Mouse (Mus musculus): ENCODE data around the gene Acadvl. TPM values are rescaled to one million over a fixed set of nuclear protein-coding genes. Genes with fewer than 3 reads are reported as not detected.

The Acadvl gene
- polyA plus RNA-seq, 1 experiment: 308 TPM

DNA sequence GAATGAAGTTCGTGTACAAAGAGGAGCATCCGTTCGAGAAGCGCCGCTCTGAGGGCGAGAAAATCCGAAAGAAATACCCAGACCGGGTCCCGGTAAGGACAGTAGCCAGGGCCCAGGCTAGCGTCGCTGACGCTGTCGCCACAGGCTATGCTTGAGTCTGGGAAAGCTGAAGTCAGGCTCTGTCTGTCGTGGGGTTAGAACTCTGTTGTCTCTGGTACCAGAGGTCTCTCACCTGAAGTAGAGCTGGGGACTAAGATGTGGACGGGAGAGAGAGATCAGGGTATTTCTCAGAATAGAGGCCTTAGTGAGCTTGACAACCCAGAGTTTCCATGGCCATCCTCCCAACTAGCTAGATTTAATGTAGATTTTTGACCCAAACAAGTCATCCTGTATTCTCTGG lies 23.5 kb downstream of the Acadvl start:
- WGBS: 1% methylated on average over 15 of the region's 15 CpGs

DNA sequence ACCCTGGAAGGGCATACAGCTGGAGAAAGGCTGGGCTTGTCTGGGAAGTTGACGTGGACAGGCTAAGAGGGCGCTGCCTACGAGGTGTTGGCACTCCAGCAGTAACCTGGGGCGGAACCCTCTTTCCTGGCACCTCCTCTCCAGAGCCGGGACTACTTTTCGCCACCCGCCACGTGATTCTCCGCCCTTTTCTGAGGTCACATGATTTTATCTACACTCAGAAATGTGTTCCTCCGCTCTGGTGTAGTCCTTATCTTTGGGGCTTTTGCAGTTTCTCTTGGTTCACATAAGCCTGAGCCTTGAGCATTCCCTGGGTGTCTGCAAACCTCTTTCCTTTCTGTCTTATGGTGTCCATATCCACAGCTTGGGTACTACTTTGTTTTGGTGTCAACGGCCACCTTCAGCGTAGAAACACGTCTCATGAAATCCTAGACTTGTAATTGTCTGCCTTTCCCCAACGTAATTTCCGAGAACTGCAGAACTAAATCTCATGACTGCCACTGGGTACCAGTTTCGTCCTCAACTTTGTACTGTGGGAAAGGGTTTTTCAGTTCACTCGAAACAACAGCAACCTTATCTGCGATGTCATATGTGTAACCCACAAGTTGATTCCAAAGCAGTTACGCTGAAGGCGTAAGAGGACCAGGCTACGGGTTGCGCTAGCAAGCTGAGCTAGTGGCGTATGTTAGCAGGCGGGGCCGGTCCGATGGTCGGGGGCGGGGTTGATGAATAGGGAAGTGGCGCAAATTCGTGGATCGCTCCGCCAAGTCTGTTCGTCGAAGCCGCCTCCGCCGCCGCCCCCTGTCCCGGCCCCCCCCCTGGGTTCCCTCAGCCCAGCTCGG lies 24.1 kb downstream of the Acadvl start, which contains the start of gene Gabarap:
Gabarap (plus strand) TSS at position 294 of the 842 bp plus-strand sequence.
- peak; percentile 99 for DNase-seq
- peaks cover 4% of the 10 kb centered on the region for H3K36me3 ChIP-seq (ENCODE audit: control insufficient read depth, insufficient read depth, low read length)
- H3K27me3 ChIP-seq (replicated peaks; ENCODE audit: control insufficient read depth, insufficient read depth, low read length): no peaks in the 10 kb centered on the region
- H3K27ac ChIP-seq (ENCODE audit: insufficient read depth, low read depth, low read length): peak within 1 kb of the TSS; percentile 100
- peaks cover 3% of the 10 kb centered on the region; the same call in 1 of the 2 replicates for H3K4me1 ChIP-seq (ENCODE audit: control insufficient read depth, insufficient read depth, low read length)
- H3K4me3 ChIP-seq (ENCODE audit: insufficient read depth, low read depth, low read length): peak within 1 kb of the TSS; percentile 96
- TF ChIP-seq POLR2A (IDR thresholded peaks at IDR 0.05; ENCODE audit: low read depth, low read length) (peak; percentile 58), CTCF (conservative IDR thresholded peaks at IDR 0.05; ENCODE audit: insufficient read depth, insufficient read length, low read depth, low read length) (no peak)
- under 1% methylated on average over 40 of the region's 40 CpGs for WGBS

More for the DNA sequence above, 23.5 kb downstream of the Acadvl start:
- H3K27me3 ChIP-seq (replicated peaks; ENCODE audit: control insufficient read depth, insufficient read depth, low read length): no peaks in the 10 kb centered on the region
- H3K4me3 ChIP-seq (ENCODE audit: insufficient read depth, low read depth, low read length): peak overlapping the region; percentile 96
- no peak for TF ChIP-seq POLR2A (IDR thresholded peaks at IDR 0.05; ENCODE audit: low read depth, low read length)
- no peak for TF ChIP-seq CTCF (conservative IDR thresholded peaks at IDR 0.05; ENCODE audit: insufficient read depth, insufficient read length, low read depth, low read length)
- peak overlapping the region; percentile 88 for H3K27ac ChIP-seq (ENCODE audit: insufficient read depth, low read depth, low read length)
- H3K4me1 ChIP-seq (ENCODE audit: control insufficient read depth, insufficient read depth, low read length): peaks cover 3% of the 10 kb centered on the region; the same call in 1 of the 2 replicates
- H3K36me3 ChIP-seq (ENCODE audit: control insufficient read depth, insufficient read depth, low read length): peaks cover 2% of the 10 kb centered on the region; the same call in 1 of the 2 replicates
- no peak for DNase-seq

DNA sequence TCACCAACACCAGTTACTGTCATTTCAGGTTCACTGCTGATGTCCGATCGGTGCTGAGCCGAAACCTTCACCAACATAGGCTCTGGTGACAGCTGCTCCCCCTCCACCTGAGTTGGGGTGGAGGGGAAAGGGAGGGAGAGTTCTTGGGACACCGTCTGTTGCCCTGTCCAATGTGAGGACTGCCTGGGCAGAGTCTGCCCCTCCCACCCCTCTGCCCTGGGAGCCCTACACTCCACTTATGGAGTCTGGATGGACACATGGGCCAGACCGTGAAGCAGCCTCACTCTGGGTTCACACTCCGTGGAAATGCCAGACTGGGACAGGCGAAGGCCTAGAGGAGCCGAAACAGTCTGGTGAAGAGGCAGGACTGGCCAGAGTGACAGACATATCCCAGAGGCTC lies 25.3 kb downstream of the Acadvl start:
- no peaks in the 10 kb centered on the region for H3K27me3 ChIP-seq (replicated peaks; ENCODE audit: control insufficient read depth, insufficient read depth, low read length)
- no peak for TF ChIP-seq POLR2A (IDR thresholded peaks at IDR 0.05; ENCODE audit: low read depth, low read length)
- TF ChIP-seq CTCF (conservative IDR thresholded peaks at IDR 0.05; ENCODE audit: insufficient read depth, insufficient read length, low read depth, low read length): no peak
- 84% methylated on average over 8 of the region's 8 CpGs for WGBS
- H3K4me3 ChIP-seq (ENCODE audit: insufficient read depth, low read depth, low read length): no peak overlapping the region
- H3K4me1 ChIP-seq (ENCODE audit: control insufficient read depth, insufficient read depth, low read length): peaks cover 3% of the 10 kb centered on the region; the same call in 1 of the 2 replicates
- DNase-seq: no peak
- peaks cover 4% of the 10 kb centered on the region for H3K36me3 ChIP-seq (ENCODE audit: control insufficient read depth, insufficient read depth, low read length)
- H3K27ac ChIP-seq (ENCODE audit: insufficient read depth, low read depth, low read length): no peak overlapping the region

DNA sequence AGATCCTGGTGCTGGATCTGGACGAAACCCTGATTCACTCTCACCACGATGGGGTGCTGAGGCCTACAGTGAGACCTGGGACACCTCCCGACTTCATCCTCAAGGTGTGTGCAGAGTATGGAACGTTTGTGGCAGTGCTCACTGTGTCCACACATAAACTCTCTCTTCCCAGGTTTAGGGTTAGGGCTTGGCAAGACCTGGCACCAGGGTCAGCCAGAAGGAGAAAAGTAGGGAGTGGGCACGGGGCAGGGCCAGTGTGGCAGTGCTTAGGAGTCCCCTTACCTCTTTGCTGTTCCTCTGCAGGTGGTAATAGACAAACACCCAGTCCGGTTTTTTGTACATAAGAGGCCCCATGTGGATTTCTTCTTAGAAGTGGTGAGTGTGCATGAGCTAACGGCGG lies 30.8 kb downstream of the Acadvl start:
- Histone ChIP-seq H3K27me3 (replicated peaks; ENCODE audit: control insufficient read depth, insufficient read depth, low read length) (no peaks in the 10 kb centered on the region), H3K4me3 (ENCODE audit: insufficient read depth, low read depth, low read length) (no peak overlapping the region), H3K4me1 (ENCODE audit: control insufficient read depth, insufficient read depth, low read length) (peaks cover 9% of the 10 kb centered on the region; the same call in 1 of the 2 replicates), H3K36me3 (ENCODE audit: control insufficient read depth, insufficient read depth, low read length) (peaks cover 3% of the 10 kb centered on the region), H3K27ac (ENCODE audit: insufficient read depth, low read depth, low read length) (no peak overlapping the region)
- TF ChIP-seq POLR2A (IDR thresholded peaks at IDR 0.05; ENCODE audit: low read depth, low read length): no peak
- TF ChIP-seq CTCF (conservative IDR thresholded peaks at IDR 0.05; ENCODE audit: insufficient read depth, insufficient read length, low read depth, low read length): no peak
- no peak for DNase-seq
- WGBS: 90% methylated on average over 8 of the region's 8 CpGs

DNA sequence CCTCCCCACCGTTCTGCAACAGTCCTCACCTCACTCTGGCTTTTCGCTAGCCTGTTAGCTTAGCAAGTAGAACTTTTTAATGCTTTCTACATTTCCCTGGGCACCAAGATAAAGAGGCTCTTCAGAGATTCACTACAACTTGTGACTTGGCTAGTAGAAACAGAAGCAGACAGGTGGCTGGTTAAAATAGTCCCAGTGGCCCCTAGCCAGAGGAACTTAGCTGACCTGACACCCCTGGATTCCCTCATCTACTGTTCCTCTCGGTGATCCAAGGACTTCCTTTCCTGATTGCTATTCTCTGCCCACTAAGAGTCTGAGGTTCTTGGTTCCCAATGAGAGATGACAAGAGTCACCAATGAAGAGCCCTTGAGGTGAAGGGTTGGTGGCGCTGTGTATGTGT lies 31.8 kb downstream of the Acadvl start:
- WGBS: 65% methylated on average over 4 of the region's 4 CpGs
- H3K4me1 ChIP-seq (ENCODE audit: control insufficient read depth, insufficient read depth, low read length): peaks cover 9% of the 10 kb centered on the region; the same call in 1 of the 2 replicates
- peaks cover 3% of the 10 kb centered on the region for H3K36me3 ChIP-seq (ENCODE audit: control insufficient read depth, insufficient read depth, low read length)
- no peak overlapping the region for H3K4me3 ChIP-seq (ENCODE audit: insufficient read depth, low read depth, low read length)
- no peak for DNase-seq
- H3K27me3 ChIP-seq (replicated peaks; ENCODE audit: control insufficient read depth, insufficient read depth, low read length): no peaks in the 10 kb centered on the region
- no peak for TF ChIP-seq CTCF (conservative IDR thresholded peaks at IDR 0.05; ENCODE audit: insufficient read depth, insufficient read length, low read depth, low read length)
- no peak for TF ChIP-seq POLR2A (IDR thresholded peaks at IDR 0.05; ENCODE audit: low read depth, low read length)
- no peak overlapping the region for H3K27ac ChIP-seq (ENCODE audit: insufficient read depth, low read depth, low read length)

DNA sequence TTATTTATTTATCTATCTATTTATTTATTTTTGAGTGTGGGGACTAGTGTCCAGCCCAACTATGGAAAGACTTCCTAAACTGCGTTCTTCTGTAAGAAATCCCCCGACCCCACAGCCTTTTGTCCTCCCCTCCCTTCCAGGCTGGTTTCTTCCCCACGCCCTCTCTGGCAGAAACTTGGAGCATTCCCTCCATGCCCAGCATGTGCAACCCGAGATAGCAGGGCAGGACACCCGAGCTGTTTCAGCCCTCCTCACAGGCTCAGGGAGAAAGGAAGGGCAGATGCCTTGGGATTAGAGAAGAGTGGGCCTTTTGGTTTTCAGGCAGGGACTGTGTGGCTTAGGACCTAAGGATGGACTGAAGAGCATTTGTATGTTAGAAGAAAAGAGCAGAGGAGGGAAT lies 32.3 kb downstream of the Acadvl start:
- WGBS: 20% methylated on average over 5 of the region's 5 CpGs
- no peak overlapping the region for H3K27ac ChIP-seq (ENCODE audit: insufficient read depth, low read depth, low read length)
- TF ChIP-seq POLR2A (IDR thresholded peaks at IDR 0.05; ENCODE audit: low read depth, low read length) (no peak), CTCF (conservative IDR thresholded peaks at IDR 0.05; ENCODE audit: insufficient read depth, insufficient read length, low read depth, low read length) (no peak)
- H3K4me1 ChIP-seq (ENCODE audit: control insufficient read depth, insufficient read depth, low read length): peaks cover 9% of the 10 kb centered on the region; the same call in 1 of the 2 replicates
- DNase-seq: no peak
- H3K4me3 ChIP-seq (ENCODE audit: insufficient read depth, low read depth, low read length): no peak overlapping the region
- no peaks in the 10 kb centered on the region for H3K27me3 ChIP-seq (replicated peaks; ENCODE audit: control insufficient read depth, insufficient read depth, low read length)
- peaks cover 3% of the 10 kb centered on the region for H3K36me3 ChIP-seq (ENCODE audit: control insufficient read depth, insufficient read depth, low read length)

DNA sequence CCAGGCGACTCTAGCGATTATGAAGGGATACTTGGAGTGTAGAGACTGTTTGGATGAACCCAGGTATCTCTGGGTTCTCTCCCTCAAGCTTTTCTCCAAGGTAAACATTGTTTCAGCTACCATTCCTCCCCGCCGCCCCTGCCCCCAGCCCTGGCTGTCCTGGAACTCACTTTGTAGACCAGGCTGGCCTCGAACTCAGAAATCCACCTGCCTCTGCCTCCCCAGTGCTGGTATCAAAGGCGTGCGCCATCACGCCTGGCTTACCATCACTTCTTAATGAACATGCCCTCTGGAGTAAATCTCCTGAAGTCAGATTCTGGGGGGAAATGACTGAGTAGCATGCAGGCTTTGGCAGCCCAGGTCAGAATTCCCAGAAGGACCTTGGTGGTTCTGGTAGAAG lies 33.0 kb downstream of the Acadvl start, which contains the start of gene Elp5:
Elp5 (minus strand) TSS at position 293 of the 400 bp plus-strand sequence.
- Histone ChIP-seq H3K27me3 (replicated peaks; ENCODE audit: control insufficient read depth, insufficient read depth, low read length) (no peaks in the 10 kb centered on the region), H3K4me1 (ENCODE audit: control insufficient read depth, insufficient read depth, low read length) (peaks cover 9% of the 10 kb centered on the region; the same call in 1 of the 2 replicates), H3K36me3 (ENCODE audit: control insufficient read depth, insufficient read depth, low read length) (peaks cover 3% of the 10 kb centered on the region), H3K27ac (ENCODE audit: insufficient read depth, low read depth, low read length) (0 out of 2 replicates have a peak within 1 kb of the TSS, but pooled peaks have one; percentile 7), H3K4me3 (ENCODE audit: insufficient read depth, low read depth, low read length) (peak within 1 kb of the TSS; percentile 80)
- WGBS: 41% methylated on average over 8 of the region's 8 CpGs
- TF ChIP-seq POLR2A (IDR thresholded peaks at IDR 0.05; ENCODE audit: low read depth, low read length) (no peak), CTCF (conservative IDR thresholded peaks at IDR 0.05; ENCODE audit: insufficient read depth, insufficient read length, low read depth, low read length) (no peak)
- no peak for DNase-seq

Data from kidney, adult 2 months (tissue).